In the genomic region with DNA sequence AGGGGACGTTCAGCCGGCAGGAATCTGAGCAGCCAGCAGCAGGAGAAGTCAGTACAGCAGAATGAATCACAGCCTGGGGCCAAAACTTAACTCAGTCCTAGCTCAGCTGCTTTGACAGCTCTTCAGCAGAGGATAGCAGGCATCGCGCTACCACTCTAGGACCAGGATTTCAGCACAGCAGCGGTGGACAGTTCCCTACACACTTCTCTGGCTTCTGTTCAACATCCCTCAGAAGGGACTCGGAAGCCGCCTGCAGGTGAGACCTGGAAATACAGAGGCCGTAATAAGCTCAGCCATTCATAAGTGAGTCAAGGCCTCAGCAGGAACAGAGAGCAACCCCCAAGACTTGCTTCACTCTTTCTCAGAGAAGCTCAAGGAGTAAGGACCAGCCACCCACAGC, we compare ENCODE assay signal across 8 mouse cellular contexts.
A peak's percentile ranks its signal among the peaks of the same experiment; 100 is the strongest.
DNase-seq lines count a peak whose midpoint lies in the region; ATAC-seq lines count a peak whose summit lies in the region.

No protein-coding gene starts in this region.

- H3K36me3 ChIP-seq in heart, embryonic 11.5 days (ENCODE audit: control insufficient read depth, insufficient read depth, low read length) = no peaks in the 10 kb centered on the region
- H3K36me3 ChIP-seq in forebrain, embryonic 14.5 days (ENCODE audit: control insufficient read depth, insufficient read depth, low read length) = no peaks in the 10 kb centered on the region
- no peaks in the 10 kb centered on the region for H3K36me3 ChIP-seq in hindbrain, embryonic 15.5 days
- no peaks in the 10 kb centered on the region for H3K36me3 ChIP-seq in neural tube, embryonic 11.5 days (ENCODE audit: control insufficient read depth, insufficient read depth, low read length)

- H3K27me3 ChIP-seq in heart, embryonic 11.5 days (ENCODE audit: control insufficient read depth, insufficient read depth, low read length) = no peaks in the 10 kb centered on the region
- H3K27me3 ChIP-seq in forebrain, embryonic 14.5 days (replicated peaks; ENCODE audit: control insufficient read depth, insufficient read depth, low read length) = no peaks in the 10 kb centered on the region
- H3K27me3 ChIP-seq in hindbrain, embryonic 15.5 days = no peaks in the 10 kb centered on the region
- no peaks in the 10 kb centered on the region for H3K27me3 ChIP-seq in neural tube, embryonic 11.5 days (ENCODE audit: control insufficient read depth, insufficient read depth, low read length)

- H3K4me1 ChIP-seq in heart, embryonic 11.5 days (ENCODE audit: control insufficient read depth, insufficient read depth, low read length) = no peaks in the 10 kb centered on the region
- no peaks in the 10 kb centered on the region for H3K4me1 ChIP-seq in forebrain, embryonic 14.5 days (ENCODE audit: control insufficient read depth, insufficient read depth, low read length)
- no peaks in the 10 kb centered on the region for H3K4me1 ChIP-seq in hindbrain, embryonic 15.5 days (replicated peaks)
- H3K4me1 ChIP-seq in neural tube, embryonic 11.5 days (ENCODE audit: control insufficient read depth, insufficient read depth, low read length) = no peaks in the 10 kb centered on the region

- ATAC-seq in heart, embryonic 11.5 days (replicated peaks; ENCODE audit: insufficient number of reproducible peaks, low FRiP score, low TSS enrichment) = no peak
- no peak for ATAC-seq in forebrain, embryonic 14.5 days
- 0 out of 2 replicates have a peak, but pooled peaks have one; percentile 45 for ATAC-seq in hindbrain, embryonic 15.5 days (ENCODE audit: low FRiP score, low read depth)
- ATAC-seq in neural tube, embryonic 11.5 days (ENCODE audit: insufficient read depth, low FRiP score, low TSS enrichment) = no peak

- H3K27ac ChIP-seq in heart, embryonic 11.5 days (ENCODE audit: low read depth, low read length) = no peak overlapping the region
- no peak overlapping the region for H3K27ac ChIP-seq in forebrain, embryonic 14.5 days (ENCODE audit: low read depth, low read length)
- no peak overlapping the region for H3K27ac ChIP-seq in hindbrain, embryonic 15.5 days (replicated peaks)
- no peak overlapping the region for H3K27ac ChIP-seq in neural tube, embryonic 11.5 days (ENCODE audit: low read depth, low read length)

- DNase-seq in heart, adult 11 months = peak; percentile 87
- DNase-seq in c-Kit-positive CD71-negative TER-119-negative erythroid progenitor cells, embryonic 14.5 days (ENCODE audit: low read depth) = peak; percentile 77
- DNase-seq in forebrain, embryonic 14.5 days (ENCODE audit: low spot score) = peak; percentile 76
- DNase-seq in left cerebral cortex, postnatal 36 days (ENCODE audit: low spot score in 2 of 2) = peak; percentile 30 to 53
- peak; percentile 83 for DNase-seq in neural tube, embryonic 11.5 days (ENCODE audit: low spot score)
- DNase-seq in testis, postnatal 10 days (ENCODE audit: low spot score) = peak; percentile 89

- no peak overlapping the region for H3K4me2 ChIP-seq in heart, embryonic 11.5 days
- H3K4me2 ChIP-seq in forebrain, embryonic 14.5 days (ENCODE audit: low read length) = no peak overlapping the region
- no peak overlapping the region for H3K4me2 ChIP-seq in hindbrain, embryonic 15.5 days
- H3K4me2 ChIP-seq in neural tube, embryonic 11.5 days (ENCODE audit: low read depth) = no peak overlapping the region

- H3K9me3 ChIP-seq in heart, embryonic 11.5 days (replicated peaks; ENCODE audit: control insufficient read depth, low read length) = no peaks in the 10 kb centered on the region
- no peaks in the 10 kb centered on the region for H3K9me3 ChIP-seq in forebrain, embryonic 14.5 days (replicated peaks; ENCODE audit: control insufficient read depth, low read length)
- H3K9me3 ChIP-seq in hindbrain, embryonic 15.5 days = no peaks in the 10 kb centered on the region
- no peaks in the 10 kb centered on the region for H3K9me3 ChIP-seq in neural tube, embryonic 11.5 days (ENCODE audit: control insufficient read depth, low read length)

- intact Hi-C loops in left cerebral cortex, postnatal 36 days (cut with DNase I) = no loop called here

- H3K4me3 ChIP-seq in heart, embryonic 11.5 days (ENCODE audit: low read depth, low read length) = no peak overlapping the region
- H3K4me3 ChIP-seq in forebrain, embryonic 14.5 days (ENCODE audit: low read depth, low read length) = no peak overlapping the region
- H3K4me3 ChIP-seq in hindbrain, embryonic 15.5 days = no peak overlapping the region
- H3K4me3 ChIP-seq in neural tube, embryonic 11.5 days (ENCODE audit: low read depth, low read length) = no peak overlapping the region

- WGBS in heart, embryonic 11.5 days (ENCODE audit: insufficient replicate concordance) = 10% methylated on average over 8 of the region's 8 CpGs
- WGBS in forebrain, embryonic 14.5 days = 11% methylated on average over 8 of the region's 8 CpGs
- WGBS in hindbrain, embryonic 15.5 days = 7% methylated on average over 8 of the region's 8 CpGs
- WGBS in neural tube, embryonic 11.5 days = 9% methylated on average over 8 of the region's 8 CpGs

- no peak overlapping the region for H3K9ac ChIP-seq in heart, embryonic 11.5 days (ENCODE audit: low read depth, low read length)
- no peak overlapping the region for H3K9ac ChIP-seq in forebrain, embryonic 14.5 days (ENCODE audit: low read length)
- H3K9ac ChIP-seq in hindbrain, embryonic 15.5 days = no peak overlapping the region
- no peak overlapping the region for H3K9ac ChIP-seq in neural tube, embryonic 11.5 days (ENCODE audit: low read length)
